ENCODE assay signal across 8 mouse cellular contexts in the genomic region with DNA sequence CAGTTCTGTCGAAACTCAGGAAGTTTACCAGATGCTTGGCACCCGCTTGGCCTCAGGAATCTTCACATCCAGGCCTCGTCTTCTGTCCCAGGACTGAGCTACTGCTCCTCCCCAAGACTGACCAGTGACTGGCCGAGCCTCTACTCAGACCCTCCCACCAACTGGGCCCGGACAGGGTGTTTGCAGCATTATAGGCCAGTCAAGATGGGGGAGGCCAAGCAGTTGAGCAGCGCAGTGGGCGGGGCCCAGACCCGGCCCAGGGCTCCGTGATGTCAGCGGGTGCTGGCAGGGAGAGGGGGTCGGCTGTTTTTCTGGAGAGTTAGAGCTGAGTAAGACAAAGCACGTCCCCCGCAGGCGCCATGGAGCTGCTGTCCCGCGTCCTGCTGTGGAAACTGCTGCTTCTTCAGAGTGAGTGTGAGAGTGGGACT. TPM values are rescaled to one million over a fixed set of nuclear protein-coding genes. Genes with fewer than 3 reads are reported as not detected.
DNase-seq lines count a peak whose midpoint lies in the region; ATAC-seq and TF ChIP-seq lines count a peak whose summit lies in the region.

A gene (plus strand): TSS at position 198 of the 428 bp plus-strand sequence.

- peaks cover 9% of the 10 kb centered on the region; the same call in 1 of the 2 replicates for H3K27me3 ChIP-seq in hindbrain, embryonic 14.5 days (ENCODE audit: control insufficient read depth, insufficient read depth, low read length)
- no peaks in the 10 kb centered on the region for H3K27me3 ChIP-seq in liver, adult 2 months (ENCODE audit: control insufficient read depth, insufficient read depth, low read length)

- H3K9ac ChIP-seq in hindbrain, embryonic 14.5 days = peak within 1 kb of the TSS; percentile 51
- H3K9ac ChIP-seq in liver, adult 2 months (ENCODE audit: low read depth, low read length) = peak within 1 kb of the TSS; percentile 59

- no peak for TF ChIP-seq CTCF in gastrocnemius, adult 2 months (IDR thresholded peaks at IDR 0.05)
- no peak for TF ChIP-seq CTCF in liver, adult 2 months (IDR thresholded peaks at IDR 0.05; ENCODE audit: low read depth, low read length)

- WGBS in hindbrain, embryonic 14.5 days = 4% methylated on average over 16 of the region's 16 CpGs
- WGBS in liver, adult 2 months = 45% methylated on average over 16 of the region's 16 CpGs

- TF ChIP-seq POLR2A in liver, adult 2 months (IDR thresholded peaks at IDR 0.05; ENCODE audit: extremely low read depth, insufficient read depth, low read length) = no peak

- peak; percentile 60 for DNase-seq in cerebellum, adult 11-12 months
- DNase-seq in cerebellum, postnatal 36 days = no peak
- DNase-seq in adrenal gland, postnatal 36 days = peak; percentile 85 to 91
- peak; percentile 94 for DNase-seq in gastrocnemius, adult 2 months
- no peak for DNase-seq in hindbrain, embryonic 14.5 days (ENCODE audit: low spot score)
- peak; percentile 47 for DNase-seq in liver, adult 2 months (ENCODE audit: extremely low read depth, low read depth, low spot score)
- peak; percentile 81 for DNase-seq in neural tube, embryonic 10.5 days (ENCODE audit: extremely low spot score, low spot score)
- DNase-seq in right cerebral cortex, adult 18-20 months = no peak

- intact Hi-C loops in gastrocnemius, adult 2 months (cut with DNase I) = loop anchor here (10.0 kb wide), 1 partner anchor 105 kb away; a partner anchor contains a TSS

- peak within 1 kb of the TSS; percentile 96 for H3K27ac ChIP-seq in gastrocnemius, adult 2 months
- H3K27ac ChIP-seq in hindbrain, embryonic 14.5 days = no peak within 1 kb of the TSS; the same call in 1 of the 2 replicates
- peak within 1 kb of the TSS; percentile 61 for H3K27ac ChIP-seq in liver, adult 2 months (replicated peaks; ENCODE audit: insufficient read depth, low read depth, low read length)

- peaks cover 7% of the 10 kb centered on the region for H3K4me1 ChIP-seq in hindbrain, embryonic 14.5 days (replicated peaks; ENCODE audit: control insufficient read depth, insufficient read depth, low read length)
- H3K4me1 ChIP-seq in liver, adult 2 months (ENCODE audit: control insufficient read depth, insufficient read depth, low read length) = peaks cover 7% of the 10 kb centered on the region

- ATAC-seq in hindbrain, embryonic 14.5 days (ENCODE audit: low FRiP score) = peak; percentile 53; the same call in 1 of the 2 replicates

- H3K9me3 ChIP-seq in hindbrain, embryonic 14.5 days (ENCODE audit: control insufficient read depth, low read length) = no peaks in the 10 kb centered on the region

- peak within 1 kb of the TSS; percentile 54 for H3K4me2 ChIP-seq in hindbrain, embryonic 14.5 days (replicated peaks)

- H3K4me3 ChIP-seq in gastrocnemius, adult 2 months = peak within 1 kb of the TSS; percentile 68
- H3K4me3 ChIP-seq in hindbrain, embryonic 14.5 days (replicated peaks; ENCODE audit: low read length) = peak within 1 kb of the TSS; percentile 25
- H3K4me3 ChIP-seq in liver, adult 2 months (ENCODE audit: insufficient read depth, low read depth, low read length) = peak within 1 kb of the TSS; percentile 52

- no peaks in the 10 kb centered on the region for H3K36me3 ChIP-seq in hindbrain, embryonic 14.5 days (replicated peaks; ENCODE audit: control insufficient read depth, insufficient read depth)
- H3K36me3 ChIP-seq in liver, adult 2 months (ENCODE audit: control insufficient read depth, insufficient read depth, low read length) = no peaks in the 10 kb centered on the region

- no peaks in the 10 kb centered on the region for H3K79me2 ChIP-seq in liver, adult 2 months (ENCODE audit: control insufficient read depth, insufficient read depth, low read length)

RNA-seq across cellular contexts. Expression of the gene that starts here (rescaled TPM):
- total RNA-seq in adrenal gland, postnatal 36 days (2021) = 10 to 100 TPM; 40.2 to 47.0 TPM
- total RNA-seq in gastrocnemius, adult 2 months (2021) = 10 to 100 TPM; 26.4 to 31.3 TPM
- polyA plus RNA-seq in hindbrain, embryonic 14.5 days (2014; fragmentation: Nextera tagmentation; extraction: Ambion mirVana) = 24.5 and 25.8 TPM in 2 replicates
- total RNA-seq in liver, adult 2 months (2014; rRNA removed) = 7.5 and 8.8 TPM in 2 replicates
- polyA plus RNA-seq in liver, adult 2 months (2012; rRNA removed) = 15.4 and 17.2 TPM in 2 replicates

Comparison
In these comparisons a context has a peak if more than half of its experiments do, and no peak if none do; other contexts are left out.
1. DNase-seq: peak in cerebellum, adult 11-12 months (single experiment), adrenal gland, postnatal 36 days (2 of 2), gastrocnemius, adult 2 months (single experiment), liver, adult 2 months (single experiment) and neural tube, embryonic 10.5 days (single experiment); none in cerebellum, postnatal 36 days (0 of 2), hindbrain, embryonic 14.5 days (single experiment) and right cerebral cortex, adult 18-20 months (single experiment).
2. Peak in every context shown above with its lines, with median percentiles within 50 percentile points of each other: H3K4me3 ChIP-seq.